Mouse (Mus musculus): ENCODE results near the gene Rpl14.

Gene Rpl14

GRCm38 (mm10) chr9:120571593-120572385 lies 545 bp downstream of the Rpl14 start:
- no peak for DNase-seq (ENCODE audit: low spot score)

DNA sequence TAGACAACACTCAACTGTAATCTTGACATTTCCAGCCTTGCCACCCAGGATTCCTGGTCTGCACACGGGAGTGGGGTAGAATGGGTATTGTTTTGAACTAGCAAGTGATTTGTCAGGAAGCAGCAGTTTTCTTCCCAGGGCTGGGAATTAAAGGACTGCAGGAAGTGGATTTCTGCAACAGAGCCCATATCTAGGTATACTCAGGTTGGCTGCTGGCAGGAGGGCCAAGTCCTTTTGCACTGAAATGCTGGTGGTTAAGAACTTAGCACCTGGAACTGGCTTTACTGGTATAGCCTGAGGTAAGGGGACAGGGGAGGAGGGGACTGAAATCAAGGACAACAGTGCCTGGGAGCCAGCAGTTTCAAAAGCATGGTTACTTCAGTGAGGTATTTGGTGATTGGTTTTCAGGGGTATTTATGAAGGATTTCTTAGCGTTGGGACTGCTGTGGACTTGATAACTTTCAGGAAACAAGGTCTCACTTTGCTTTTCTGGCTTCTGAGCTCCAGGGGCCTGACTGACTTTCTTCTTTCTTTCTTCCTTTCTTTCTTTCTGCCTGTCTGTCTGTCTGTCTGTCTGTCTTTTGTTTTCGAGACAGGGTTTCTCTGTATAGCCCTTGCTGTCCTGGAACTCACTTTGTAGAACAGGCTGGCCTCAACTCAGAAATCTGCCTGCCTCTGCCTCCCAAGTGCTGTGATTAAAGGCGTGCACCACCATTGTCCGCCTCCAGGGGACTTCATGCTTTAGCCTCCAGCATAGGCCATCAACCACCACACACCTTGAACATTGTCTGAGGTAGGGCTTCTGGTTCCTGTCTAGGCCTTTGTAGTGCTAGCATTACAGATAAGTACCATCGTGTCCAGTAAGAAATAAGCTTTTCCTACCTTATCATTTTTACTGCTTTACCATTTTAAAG lies 4.8 kb downstream of the Rpl14 start:
- no peak for DNase-seq (ENCODE audit: low spot score)

DNA sequence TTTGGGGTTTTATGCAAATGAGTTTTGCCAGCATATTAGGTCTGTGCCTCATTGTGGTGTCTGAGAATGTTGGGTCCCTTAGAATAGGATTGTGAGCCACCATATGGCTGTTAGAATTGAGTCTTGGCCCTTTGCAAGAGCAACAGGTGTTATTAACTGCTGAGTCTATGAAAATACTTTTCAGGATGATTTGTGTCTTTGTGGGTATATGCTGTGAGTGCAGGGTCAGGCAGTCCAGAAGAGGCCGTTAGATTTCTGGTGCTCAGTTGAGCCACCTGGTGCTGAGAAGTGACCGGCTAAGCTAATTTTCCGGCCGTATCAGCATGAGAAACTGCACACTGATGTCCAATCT lies 5.4 kb downstream of the Rpl14 start:
- DNase-seq (ENCODE audit: low spot score): no peak

DNA sequence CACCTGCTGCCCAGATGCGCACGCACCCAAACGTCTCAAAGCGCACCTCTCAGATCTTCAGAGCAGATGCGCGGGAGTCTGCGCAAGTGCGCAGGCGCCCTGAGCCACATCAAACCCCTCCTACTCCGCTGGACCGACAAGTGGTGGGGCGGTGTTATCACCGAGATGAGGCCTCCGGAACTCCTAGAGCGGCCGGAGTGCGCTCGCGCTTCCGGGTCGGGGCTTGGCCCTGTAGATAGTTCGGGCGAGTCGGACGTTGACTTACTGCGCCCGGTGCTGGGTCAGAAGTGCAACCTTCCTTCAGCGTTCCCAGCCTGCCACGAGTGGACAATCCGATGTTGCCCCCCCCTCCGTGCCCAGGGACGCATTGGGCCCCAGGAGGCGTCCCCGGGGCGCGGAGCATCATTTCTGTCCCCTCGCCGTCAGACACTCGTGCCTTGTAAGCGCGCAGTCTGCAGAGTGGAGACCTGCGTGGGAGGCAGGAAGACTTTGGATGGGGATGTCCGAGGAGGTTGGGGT lies 5.9 kb downstream of the Rpl14 start:
- DNase-seq (ENCODE audit: low spot score): peak; percentile 90

DNA sequence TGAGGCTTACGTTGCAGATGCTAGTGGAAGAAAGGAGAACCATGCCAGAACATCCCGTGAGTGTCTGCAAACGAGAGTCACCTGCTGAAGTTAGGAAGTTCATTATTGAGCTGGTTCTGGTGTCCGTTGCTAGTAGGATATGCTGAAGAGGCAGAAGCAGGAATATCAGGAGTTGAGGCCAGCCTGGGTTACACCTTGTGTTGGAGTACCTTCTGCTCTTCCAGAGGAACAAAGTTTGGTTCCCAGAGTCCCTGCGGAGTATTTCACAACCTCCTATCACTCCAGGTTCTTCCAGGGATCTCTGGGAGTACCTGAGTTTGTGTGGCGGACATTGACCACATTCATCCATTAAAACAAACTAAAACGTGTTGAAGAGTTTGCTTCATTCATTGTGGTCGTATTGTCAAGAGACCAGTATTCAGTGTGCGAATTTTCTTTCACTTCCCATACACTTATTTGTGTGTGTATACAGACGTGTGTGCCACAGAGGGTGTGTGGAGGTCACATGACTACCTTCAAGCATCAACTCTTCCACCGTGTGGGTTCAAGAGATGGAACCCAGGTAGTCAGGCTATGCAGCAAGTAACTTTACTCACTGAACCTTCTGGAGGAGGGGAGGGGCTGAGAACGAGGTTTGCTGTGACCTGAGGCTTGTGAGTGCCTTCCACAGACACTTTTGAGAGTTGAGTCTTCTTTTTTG lies 6.6 kb downstream of the Rpl14 start:
- no peak for DNase-seq (ENCODE audit: low spot score)

DNA sequence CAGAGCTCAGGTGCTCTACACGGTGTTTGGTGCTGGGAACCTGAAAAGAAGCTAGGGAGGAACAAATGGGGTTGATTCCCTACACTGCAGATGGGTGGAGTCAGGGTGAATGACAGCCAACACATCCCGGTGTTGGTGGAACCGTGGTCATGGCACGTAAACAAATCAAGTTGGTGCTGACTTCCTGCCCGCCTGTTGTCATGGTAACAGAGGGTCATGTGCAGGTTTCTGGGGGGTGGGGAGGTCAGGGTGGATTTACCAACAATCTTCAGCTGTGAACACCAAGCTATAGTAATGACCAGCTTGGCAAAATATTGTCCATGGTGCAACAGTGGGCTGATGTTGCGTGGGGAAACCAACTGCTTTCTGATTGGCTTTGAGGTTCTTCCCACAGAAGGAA lies 7.5 kb downstream of the Rpl14 start:
- DNase-seq (ENCODE audit: low spot score): no peak

GRCm38 (mm10) chr9:120579808-120580207 lies 8.6 kb downstream of the Rpl14 start:
- no peak for DNase-seq (ENCODE audit: low spot score)

GRCm38 (mm10) chr9:120581941-120582618 lies 10.8 kb downstream of the Rpl14 start:
- peak; percentile 63 for DNase-seq (ENCODE audit: low spot score)

DNA sequence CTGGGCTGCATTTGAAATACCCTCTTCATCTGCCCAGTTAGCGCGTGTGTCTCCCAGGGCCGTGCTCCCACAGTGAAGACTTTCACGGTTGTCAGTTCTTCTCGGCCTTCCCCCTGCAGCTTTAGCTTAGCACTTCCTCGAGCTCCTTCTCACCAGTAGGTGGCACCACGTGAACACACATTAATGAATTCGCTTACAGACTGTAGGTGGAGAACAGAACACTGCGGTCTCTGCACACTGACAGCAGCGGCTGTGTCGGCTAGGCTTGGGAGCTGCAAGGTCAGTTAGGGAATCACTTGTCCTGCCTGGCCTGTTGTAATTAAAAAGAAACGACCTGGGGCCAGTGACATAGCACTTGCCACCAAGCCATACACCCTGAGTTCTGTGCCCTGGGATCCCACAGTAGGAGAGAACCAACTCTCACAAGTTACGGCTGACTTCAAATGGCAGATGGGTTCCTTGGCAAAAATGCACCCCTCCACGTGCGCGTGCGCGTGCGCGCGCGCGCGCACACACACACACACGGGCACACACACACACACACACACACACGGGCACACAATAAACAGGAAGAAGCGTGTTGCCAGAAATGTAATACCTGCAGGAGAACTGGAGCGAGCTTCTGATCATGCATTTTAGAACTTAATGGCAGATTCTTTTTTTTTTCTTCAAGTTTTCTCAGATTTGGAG lies 11.5 kb downstream of the Rpl14 start:
- peak; percentile 93 for DNase-seq (ENCODE audit: low spot score)

DNA sequence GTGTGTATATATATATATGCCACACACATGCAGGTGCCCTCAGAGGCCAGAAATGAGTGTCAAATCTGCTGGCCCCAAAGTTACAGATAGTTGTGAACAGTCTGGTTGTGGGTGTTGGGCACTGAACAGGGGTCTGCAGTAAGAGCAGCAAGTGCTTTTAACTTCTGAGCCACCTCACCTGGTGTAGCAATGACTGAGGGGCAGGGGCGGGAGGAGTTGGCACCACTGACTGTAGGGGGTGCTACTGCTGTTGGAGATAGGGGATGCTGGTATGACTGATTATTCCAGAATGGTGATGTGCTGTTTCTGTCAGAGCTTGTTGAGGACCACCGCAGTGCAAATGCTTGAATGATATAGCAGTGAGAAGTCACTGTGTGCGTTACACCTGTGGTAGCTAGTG lies 12.1 kb downstream of the Rpl14 start:
- no peak for DNase-seq (ENCODE audit: low spot score)

DNA sequence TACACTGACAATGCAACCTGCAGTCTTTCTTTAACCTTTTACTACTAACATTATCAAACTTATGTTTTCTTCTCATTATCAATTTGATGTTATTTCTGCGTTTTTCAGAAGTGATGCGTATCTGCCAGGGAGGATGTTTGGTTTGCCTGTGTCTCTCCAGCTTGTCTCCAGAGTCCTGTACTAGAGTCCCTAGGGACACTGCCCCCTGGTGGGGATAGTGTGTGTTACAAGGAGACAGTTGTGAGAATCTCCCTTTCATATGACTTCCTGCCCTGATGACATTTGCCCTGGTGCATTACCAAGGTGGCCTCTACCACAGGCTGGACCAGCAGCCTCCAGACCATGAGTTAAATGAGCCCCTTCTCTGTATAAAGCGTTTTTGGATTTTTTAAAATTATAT lies 15.3 kb downstream of the Rpl14 start:
- peak; percentile 82 for DNase-seq (ENCODE audit: low spot score)

DNA sequence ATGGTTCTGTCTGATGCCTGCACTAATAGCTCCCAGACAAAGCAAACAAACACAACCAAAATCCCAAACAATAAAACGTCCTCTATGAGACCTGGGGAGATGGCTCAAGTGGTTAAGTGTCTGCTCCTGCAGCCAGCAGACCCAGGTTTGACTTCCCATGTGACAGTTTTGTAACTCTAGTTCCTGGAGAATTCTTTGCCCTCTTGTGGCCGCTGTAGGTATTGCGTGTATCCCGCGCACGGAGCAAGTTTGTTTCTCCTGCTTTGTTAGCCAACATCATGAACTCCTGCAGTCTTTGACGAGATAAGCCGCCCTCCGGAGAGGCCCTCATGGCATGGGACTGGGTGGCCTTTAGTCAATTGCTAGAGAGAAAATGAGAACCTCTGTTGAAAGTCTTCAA lies 20.2 kb downstream of the Rpl14 start:
- DNase-seq (ENCODE audit: low spot score): peak; percentile 86

- peak; percentile 46 for DNase-seq (ENCODE audit: low spot score)
Observed at GRCm38 (mm10) chr9:120593383-120594101, 22.3 kb downstream of the Rpl14 start.

GRCm38 (mm10) chr9:120594839-120595238 lies 23.6 kb downstream of the Rpl14 start:
- no peak for DNase-seq (ENCODE audit: low spot score)

DNA sequence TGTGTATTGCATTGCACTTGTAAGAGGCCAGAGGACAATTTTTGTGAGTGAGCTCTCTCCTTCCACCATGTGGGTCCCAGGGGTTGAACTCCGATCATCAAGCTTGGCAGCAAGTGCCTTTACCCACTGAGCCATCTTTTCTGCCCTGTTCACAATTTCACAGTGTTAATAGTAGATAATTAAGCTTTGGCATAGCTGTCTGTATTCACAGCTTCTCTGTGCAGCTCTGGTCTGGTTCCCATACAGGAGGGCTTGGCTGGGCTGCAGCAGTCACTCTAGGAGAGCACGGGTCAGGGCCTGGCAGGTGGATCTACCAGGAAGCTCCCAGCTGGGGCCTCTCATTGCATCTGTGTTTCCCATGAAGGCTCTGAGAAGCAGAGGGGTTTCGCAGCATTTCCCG lies 24.1 kb downstream of the Rpl14 start:
- DNase-seq (ENCODE audit: low spot score): no peak

DNA sequence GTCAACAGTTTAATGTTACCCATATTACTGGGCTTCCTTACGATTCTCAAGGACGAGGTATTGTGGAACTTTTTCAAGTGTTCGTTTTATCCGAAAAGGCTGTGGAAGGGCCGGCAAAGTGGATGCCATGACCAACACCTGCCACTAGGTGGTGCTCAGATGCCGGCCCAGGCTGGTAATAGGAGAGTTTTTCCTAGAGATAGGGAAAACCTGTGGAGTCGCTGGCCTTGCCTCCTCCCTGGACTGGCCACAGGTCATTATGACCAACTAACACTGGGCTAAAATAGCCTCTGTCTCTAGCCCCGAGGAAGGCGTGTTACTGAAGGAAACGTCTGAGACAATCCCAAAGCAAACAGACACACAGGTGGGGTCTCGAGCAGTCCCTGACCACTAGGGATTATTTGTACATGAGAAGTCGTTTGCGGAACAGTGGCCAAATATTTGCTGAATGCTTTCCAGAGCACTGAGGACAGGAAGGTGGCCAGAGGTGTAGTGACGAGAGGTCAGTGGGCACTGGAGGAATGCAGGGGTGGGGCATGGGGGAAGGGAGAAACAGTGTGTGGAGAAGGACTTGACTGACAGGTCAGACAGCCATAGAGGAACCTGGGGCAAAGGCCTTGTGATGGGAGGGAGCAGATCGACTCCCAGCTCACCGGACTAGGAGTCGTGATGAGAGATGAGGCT lies 30.4 kb downstream of the Rpl14 start:
- DNase-seq (ENCODE audit: low spot score): peak; percentile 77

DNA sequence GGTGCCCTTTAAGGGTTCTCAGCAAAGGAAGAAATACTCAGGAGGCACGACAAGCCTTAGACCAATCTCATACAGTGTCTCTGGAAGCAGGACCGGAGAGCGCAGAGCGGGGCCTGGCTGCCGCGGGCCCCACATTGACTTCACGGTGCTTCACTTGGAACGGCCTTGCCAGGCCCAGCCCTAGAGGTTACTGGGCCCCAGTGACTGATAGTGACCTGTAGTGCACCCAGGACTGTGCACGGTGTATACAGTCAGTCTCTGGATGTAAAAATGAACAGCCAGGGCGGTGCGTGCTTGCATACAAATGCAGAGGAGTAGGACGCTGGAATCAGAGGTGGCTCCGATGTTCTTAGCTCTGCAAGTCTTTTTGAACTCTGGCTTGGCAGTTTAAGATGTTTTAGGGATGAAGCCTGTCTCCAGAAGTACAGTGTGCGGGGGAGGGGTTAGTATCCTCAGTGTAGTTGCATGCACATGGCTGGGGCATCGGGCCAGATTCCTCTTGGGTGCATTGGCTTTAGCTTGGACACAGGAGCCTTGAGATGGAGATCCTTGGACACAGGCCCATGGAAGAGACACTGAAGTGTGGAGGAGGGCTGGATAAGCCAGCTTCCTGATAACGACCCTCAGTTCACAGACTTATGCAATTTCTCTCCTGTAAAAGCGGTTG lies 31.1 kb downstream of the Rpl14 start:
- peak; percentile 52 for DNase-seq (ENCODE audit: low spot score)

GRCm38 (mm10) chr9:120602839-120603511 lies 31.7 kb downstream of the Rpl14 start:
- peak; percentile 91 for DNase-seq (ENCODE audit: low spot score)

- DNase-seq (ENCODE audit: low spot score): no peak
Observed at GRCm38 (mm10) chr9:120603512-120603908, 32.3 kb downstream of the Rpl14 start.

Measured in urinary bladder, postnatal 14 days (tissue).